Mouse (Mus musculus): ENCODE measurements at regions not wholly inside any gene's neighbourhood (a gene's known extent, or its start where the extent isn't known, plus 50 kb on each side); places are given as distances from the start of the nearest gene placed in this dataset.

DNA sequence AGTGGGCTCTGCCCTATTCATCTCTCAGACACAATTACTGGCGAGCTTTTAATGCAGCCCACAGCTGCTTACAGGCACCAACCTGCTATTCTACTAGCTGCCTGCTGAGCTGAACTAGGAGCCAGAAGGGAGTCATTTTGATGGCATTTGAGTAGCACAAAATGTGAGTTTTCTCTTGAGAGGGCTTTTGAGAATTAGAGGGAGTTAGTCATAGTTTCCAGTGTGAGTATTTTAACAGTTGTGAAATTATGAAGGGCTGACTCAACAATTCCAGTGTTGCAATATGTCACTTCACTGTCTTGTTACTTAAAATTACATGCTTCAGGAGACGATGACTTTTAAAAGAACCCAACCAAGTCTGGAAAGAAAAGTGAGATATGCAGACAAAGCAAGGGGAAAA, 54.4 kb upstream of the Ly86 start:
- Histone ChIP-seq H3K4me1 (ENCODE audit: control insufficient read depth, insufficient read depth, insufficient read length) (no peaks in the 10 kb centered on the region), H3K4me3 (ENCODE audit: extremely low read depth, insufficient read depth, insufficient read length) (no peak overlapping the region), H3K27me3 (ENCODE audit: control insufficient read depth, insufficient read depth, low read length) (no peaks in the 10 kb centered on the region), H3K36me3 (ENCODE audit: control insufficient read depth, insufficient read depth, low read length) (no peaks in the 10 kb centered on the region), H3K27ac (ENCODE audit: insufficient read depth, low read length) (no peak overlapping the region)
- no peak for TF ChIP-seq POLR2A (IDR thresholded peaks at IDR 0.05; ENCODE audit: low read depth, low read length)
- WGBS = 69% methylated on average over 2 of the region's 2 CpGs
- no peak for DNase-seq (ENCODE audit: low read depth in 1 of 2, low spot score in 2 of 2)

DNA sequence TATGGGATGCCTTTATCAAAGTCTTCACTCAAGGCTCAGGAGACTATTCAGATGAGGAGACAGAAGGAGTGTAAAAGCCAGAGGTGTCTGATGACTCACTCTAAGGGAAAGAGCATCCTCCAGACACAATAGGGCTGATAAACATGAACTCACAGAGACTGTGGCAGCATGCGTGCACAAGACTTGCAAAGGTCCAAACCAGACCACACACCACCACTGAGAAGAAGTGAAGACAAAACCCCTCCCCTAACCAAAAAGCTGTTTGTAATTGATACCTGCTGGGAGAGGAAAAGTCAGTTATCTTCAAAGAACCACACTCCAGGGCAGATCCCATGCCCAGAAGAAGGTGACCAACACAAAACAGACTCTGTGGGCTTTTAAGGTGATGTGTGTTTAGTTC, 56.0 kb upstream of the Ly86 start:
- no peaks in the 10 kb centered on the region for H3K36me3 ChIP-seq (ENCODE audit: control insufficient read depth, insufficient read depth, low read length)
- no peaks in the 10 kb centered on the region for H3K27me3 ChIP-seq (ENCODE audit: control insufficient read depth, insufficient read depth, low read length)
- no peaks in the 10 kb centered on the region for H3K4me1 ChIP-seq (ENCODE audit: control insufficient read depth, insufficient read depth, insufficient read length)
- H3K4me3 ChIP-seq (ENCODE audit: extremely low read depth, insufficient read depth, insufficient read length) = no peak overlapping the region
- DNase-seq (ENCODE audit: low read depth in 1 of 2, low spot score in 2 of 2) = no peak
- TF ChIP-seq CTCF (IDR thresholded peaks at IDR 0.05; ENCODE audit: extremely low read depth, insufficient read depth, insufficient read length, insufficient replicate concordance) = no peak
- TF ChIP-seq POLR2A (IDR thresholded peaks at IDR 0.05; ENCODE audit: low read depth, low read length) = no peak
- no peak overlapping the region for H3K27ac ChIP-seq (ENCODE audit: insufficient read depth, low read length)
- 62% methylated on average over 1 of the region's 1 CpGs for WGBS

DNA sequence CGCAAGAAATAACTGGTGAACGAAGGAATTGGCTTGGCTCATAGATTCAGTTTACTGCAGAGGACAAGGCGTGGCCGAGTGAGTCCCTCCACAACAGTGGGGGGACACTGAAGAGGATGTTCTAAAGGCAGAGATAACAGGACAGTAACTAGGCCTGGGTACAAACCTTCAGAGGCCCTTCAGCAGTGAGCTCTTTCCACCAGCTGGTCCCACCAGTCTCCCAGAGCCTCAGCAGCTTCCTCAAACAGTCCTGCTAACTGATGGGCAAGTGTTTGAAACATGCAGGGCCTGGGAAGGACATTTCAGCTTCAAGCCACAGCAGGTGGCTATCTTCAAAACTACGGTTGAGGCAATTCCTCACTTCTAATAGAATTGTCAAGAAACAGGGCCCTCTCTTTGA, 62.5 kb upstream of the Ly86 start:
- Histone ChIP-seq H3K27me3 (ENCODE audit: control insufficient read depth, insufficient read depth, low read length) (no peaks in the 10 kb centered on the region), H3K4me3 (ENCODE audit: extremely low read depth, insufficient read depth, insufficient read length) (no peak overlapping the region), H3K36me3 (ENCODE audit: control insufficient read depth, insufficient read depth, low read length) (no peaks in the 10 kb centered on the region), H3K4me1 (ENCODE audit: control insufficient read depth, insufficient read depth, insufficient read length) (no peaks in the 10 kb centered on the region), H3K27ac (ENCODE audit: insufficient read depth, low read length) (no peak overlapping the region)
- no peak for DNase-seq (ENCODE audit: low read depth in 1 of 2, low spot score in 2 of 2)
- 80% methylated on average over 5 of the region's 5 CpGs for WGBS
- TF ChIP-seq CTCF (IDR thresholded peaks at IDR 0.05; ENCODE audit: extremely low read depth, insufficient read depth, insufficient read length, insufficient replicate concordance) (no peak), POLR2A (IDR thresholded peaks at IDR 0.05; ENCODE audit: low read depth, low read length) (no peak)

DNA sequence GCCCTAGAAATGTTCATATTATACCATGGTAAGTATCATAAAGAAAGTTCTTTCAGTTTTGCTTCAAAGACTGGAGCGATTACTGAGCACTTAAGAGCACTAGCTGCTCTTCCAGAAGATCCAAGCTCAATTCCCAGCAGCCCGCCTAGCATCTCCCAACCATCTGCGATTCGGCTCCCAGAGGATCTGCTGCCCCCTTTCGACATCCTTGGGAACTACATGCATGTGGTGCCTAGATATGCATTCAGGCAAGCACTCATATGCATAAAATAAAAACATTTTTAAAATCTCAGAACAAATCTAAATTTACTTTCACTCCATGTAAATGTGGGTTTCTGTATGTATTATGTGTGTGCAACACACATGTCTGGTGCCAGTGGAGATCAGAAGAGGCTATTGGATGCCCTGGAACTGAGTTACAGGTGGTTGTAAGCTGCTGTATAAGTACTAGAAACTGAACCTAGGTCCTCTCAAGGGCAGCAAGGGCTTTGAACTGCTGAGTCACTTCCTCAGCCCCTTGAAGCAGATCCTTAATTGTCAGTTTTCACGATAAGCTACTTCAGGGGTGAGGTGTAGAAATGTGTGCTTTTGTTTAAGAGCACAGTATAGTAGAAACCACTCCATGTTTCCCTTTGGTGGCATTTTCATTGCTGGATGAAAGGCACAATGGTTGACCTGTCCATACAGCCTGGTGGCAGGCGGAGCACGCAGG, 65.8 kb upstream of the Ly86 start:
- H3K4me3 ChIP-seq (ENCODE audit: extremely low read depth, insufficient read depth, insufficient read length) = no peak overlapping the region
- no peak overlapping the region for H3K27ac ChIP-seq (ENCODE audit: insufficient read depth, low read length)
- H3K27me3 ChIP-seq (ENCODE audit: control insufficient read depth, insufficient read depth, low read length) = no peaks in the 10 kb centered on the region
- no peaks in the 10 kb centered on the region for H3K36me3 ChIP-seq (ENCODE audit: control insufficient read depth, insufficient read depth, low read length)
- WGBS = 80% methylated on average over 8 of the region's 8 CpGs
- TF ChIP-seq POLR2A (IDR thresholded peaks at IDR 0.05; ENCODE audit: low read depth, low read length) (no peak), CTCF (IDR thresholded peaks at IDR 0.05; ENCODE audit: extremely low read depth, insufficient read depth, insufficient read length, insufficient replicate concordance) (no peak)
- no peaks in the 10 kb centered on the region for H3K4me1 ChIP-seq (ENCODE audit: control insufficient read depth, insufficient read depth, insufficient read length)
- no peak for DNase-seq (ENCODE audit: low read depth in 1 of 2, low spot score in 2 of 2)

DNA sequence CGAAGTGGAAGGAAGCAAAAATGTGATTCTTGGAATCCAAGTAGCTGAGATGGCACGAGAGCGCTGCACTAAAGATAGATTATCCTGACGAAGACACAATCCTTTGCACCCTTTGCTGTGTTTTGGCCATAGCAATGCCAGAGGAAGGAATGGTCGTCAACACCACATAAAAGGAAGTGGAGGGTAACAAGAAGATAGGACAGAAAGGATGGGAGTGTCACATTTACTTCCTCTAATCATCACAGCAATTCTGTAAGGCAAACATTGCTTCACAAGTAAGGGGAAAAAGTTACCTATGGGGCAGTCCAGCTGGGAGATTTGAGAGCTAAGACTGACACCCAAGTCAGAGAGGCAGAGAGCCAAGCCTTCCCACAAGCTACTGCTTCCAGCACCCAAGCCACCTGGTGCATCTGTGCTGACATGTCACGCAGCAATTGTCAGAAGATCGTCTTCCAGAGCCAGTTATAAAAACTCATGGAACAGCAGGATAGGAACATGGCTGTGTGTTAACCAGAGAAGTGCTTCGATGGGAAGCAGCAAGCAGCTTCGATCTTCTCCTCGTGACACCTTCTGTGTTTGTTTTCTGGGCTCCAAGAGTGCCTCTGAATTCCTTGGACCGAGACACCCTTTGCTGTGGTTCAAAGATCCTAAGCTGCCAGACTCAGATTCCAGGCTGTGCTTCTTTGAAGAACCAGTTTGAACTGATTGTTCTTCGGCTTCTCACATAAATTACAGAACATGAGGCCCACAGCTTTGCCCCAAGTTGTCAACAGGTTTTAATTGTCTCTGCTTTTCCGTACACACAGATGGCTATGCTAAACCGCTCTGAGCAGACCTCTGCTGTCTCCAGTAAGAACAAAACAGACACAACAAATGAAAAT, 95.2 kb upstream of the Ly86 start:
- H3K27ac ChIP-seq (ENCODE audit: insufficient read depth, low read length) = no peak overlapping the region
- TF ChIP-seq CTCF (IDR thresholded peaks at IDR 0.05; ENCODE audit: extremely low read depth, insufficient read depth, insufficient read length, insufficient replicate concordance) = no peak
- TF ChIP-seq POLR2A (IDR thresholded peaks at IDR 0.05; ENCODE audit: low read depth, low read length) = no peak
- H3K4me1 ChIP-seq (ENCODE audit: control insufficient read depth, insufficient read depth, insufficient read length) = no peaks in the 10 kb centered on the region
- H3K36me3 ChIP-seq (ENCODE audit: control insufficient read depth, insufficient read depth, low read length) = no peaks in the 10 kb centered on the region
- no peak overlapping the region for H3K4me3 ChIP-seq (ENCODE audit: extremely low read depth, insufficient read depth, insufficient read length)
- no peak for DNase-seq (ENCODE audit: low read depth in 1 of 2, low spot score in 2 of 2)
- H3K27me3 ChIP-seq (ENCODE audit: control insufficient read depth, insufficient read depth, low read length) = no peaks in the 10 kb centered on the region
- WGBS = 78% methylated on average over 14 of the region's 14 CpGs

DNA sequence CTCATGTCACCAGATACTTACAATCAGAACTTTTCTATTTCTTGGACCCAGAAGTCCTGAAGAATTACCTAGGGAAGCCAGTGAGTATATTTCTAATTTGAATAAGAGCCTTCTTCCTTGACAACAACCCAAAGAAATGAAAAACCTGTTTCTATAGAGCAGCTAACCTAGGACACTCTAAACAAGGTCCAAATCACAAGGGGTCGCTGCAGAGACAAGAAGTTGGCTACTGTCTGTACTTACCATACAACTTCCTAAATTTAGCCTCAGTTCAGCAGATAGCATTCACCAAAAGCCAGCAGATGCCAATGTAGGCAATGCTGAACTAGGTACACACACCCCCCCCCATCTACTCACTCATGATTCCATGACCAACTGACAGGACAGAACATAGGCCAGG, 96.3 kb upstream of the Ly86 start:
- no peaks in the 10 kb centered on the region for H3K27me3 ChIP-seq (ENCODE audit: control insufficient read depth, insufficient read depth, low read length)
- H3K36me3 ChIP-seq (ENCODE audit: control insufficient read depth, insufficient read depth, low read length) = no peaks in the 10 kb centered on the region
- DNase-seq (ENCODE audit: low read depth in 1 of 2, low spot score in 2 of 2) = no peak
- H3K4me1 ChIP-seq (ENCODE audit: control insufficient read depth, insufficient read depth, insufficient read length) = no peaks in the 10 kb centered on the region
- WGBS = 85% methylated on average over 1 of the region's 1 CpGs
- no peak overlapping the region for H3K27ac ChIP-seq (ENCODE audit: insufficient read depth, low read length)
- H3K4me3 ChIP-seq (ENCODE audit: extremely low read depth, insufficient read depth, insufficient read length) = no peak overlapping the region
- no peak for TF ChIP-seq POLR2A (IDR thresholded peaks at IDR 0.05; ENCODE audit: low read depth, low read length)
- no peak for TF ChIP-seq CTCF (IDR thresholded peaks at IDR 0.05; ENCODE audit: extremely low read depth, insufficient read depth, insufficient read length, insufficient replicate concordance)

DNA sequence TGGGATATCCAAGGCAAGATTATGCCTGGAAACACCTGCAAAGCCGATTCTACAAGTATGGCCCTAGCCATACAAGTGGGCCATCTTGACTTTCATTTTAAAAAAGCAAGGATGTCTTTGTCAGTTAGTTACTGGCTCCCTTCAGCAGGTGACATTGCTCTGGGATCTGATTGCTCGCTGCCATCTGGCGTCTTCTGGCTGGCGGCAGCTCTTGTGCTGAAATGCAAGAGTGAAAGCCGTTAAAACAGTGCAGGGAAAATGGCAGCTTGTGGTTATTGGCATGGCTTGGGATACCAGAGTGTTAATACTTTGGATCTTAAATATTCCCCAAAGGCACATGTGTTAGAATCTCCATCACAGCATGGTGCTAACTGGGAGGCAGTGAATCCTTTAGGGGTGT, 105.0 kb upstream of the Ly86 start:
- no peaks in the 10 kb centered on the region for H3K27me3 ChIP-seq (ENCODE audit: control insufficient read depth, insufficient read depth, low read length)
- DNase-seq (ENCODE audit: low read depth in 1 of 2, low spot score in 2 of 2) = no peak
- no peak overlapping the region for H3K4me3 ChIP-seq (ENCODE audit: extremely low read depth, insufficient read depth, insufficient read length)
- H3K36me3 ChIP-seq (ENCODE audit: control insufficient read depth, insufficient read depth, low read length) = no peaks in the 10 kb centered on the region
- H3K27ac ChIP-seq (ENCODE audit: insufficient read depth, low read length) = no peak overlapping the region
- TF ChIP-seq POLR2A (IDR thresholded peaks at IDR 0.05; ENCODE audit: low read depth, low read length) (no peak), CTCF (IDR thresholded peaks at IDR 0.05; ENCODE audit: extremely low read depth, insufficient read depth, insufficient read length, insufficient replicate concordance) (no peak)
- 95% methylated on average over 5 of the region's 5 CpGs for WGBS
- H3K4me1 ChIP-seq (ENCODE audit: control insufficient read depth, insufficient read depth, insufficient read length) = no peaks in the 10 kb centered on the region
